Mouse (Mus musculus): ENCODE results near the gene Ostf1. TPM values are rescaled to one million over a fixed set of nuclear protein-coding genes. Genes with fewer than 3 reads are reported as not detected.

Gene Ostf1
- polyA plus RNA-seq, 1 experiment from 2014 or later, result 32.1 TPM

GRCm38 (mm10) chr19:18588243-18588642 lies 43.4 kb downstream of the Ostf1 start:
- no peak for ATAC-seq
- H3K4me3 ChIP-seq (ENCODE audit: low read depth, low read length), result no peak overlapping the region
- no peaks in the 10 kb centered on the region for H3K27me3 ChIP-seq (ENCODE audit: control insufficient read depth, insufficient read depth, low read depth, low read length)
- peaks cover 12% of the 10 kb centered on the region for H3K4me1 ChIP-seq (ENCODE audit: control insufficient read depth, insufficient read depth, low read length)
- no peak overlapping the region for H3K4me2 ChIP-seq (ENCODE audit: low read length)
- H3K27ac ChIP-seq (ENCODE audit: low read length), result no peak overlapping the region
- H3K36me3 ChIP-seq (ENCODE audit: control insufficient read depth, insufficient read depth, low read length), result no peaks in the 10 kb centered on the region
- no peak overlapping the region for H3K9ac ChIP-seq (ENCODE audit: low read depth, low read length)
- no peaks in the 10 kb centered on the region for H3K9me3 ChIP-seq (replicated peaks; ENCODE audit: control insufficient read depth, low read length, poor library complexity, severe bottlenecking)
- WGBS, result 95% methylated on average over 1 of the region's 1 CpGs

- no peak overlapping the region for H3K4me3 ChIP-seq (ENCODE audit: low read depth, low read length)
- H3K27me3 ChIP-seq (ENCODE audit: control insufficient read depth, insufficient read depth, low read depth, low read length), result no peaks in the 10 kb centered on the region
- WGBS, result 89% methylated on average over 9 of the region's 9 CpGs
- H3K4me2 ChIP-seq (ENCODE audit: low read length), result no peak overlapping the region
- H3K36me3 ChIP-seq (ENCODE audit: control insufficient read depth, insufficient read depth, low read length), result no peaks in the 10 kb centered on the region
- no peak overlapping the region for H3K27ac ChIP-seq (ENCODE audit: low read length)
- no peaks in the 10 kb centered on the region for H3K9me3 ChIP-seq (replicated peaks; ENCODE audit: control insufficient read depth, low read length, poor library complexity, severe bottlenecking)
- H3K9ac ChIP-seq (ENCODE audit: low read depth, low read length), result no peak overlapping the region
- ATAC-seq, result peak; percentile 55; the same call in 1 of the 2 replicates
- H3K4me1 ChIP-seq (ENCODE audit: control insufficient read depth, insufficient read depth, low read length), result peaks cover 9% of the 10 kb centered on the region; the same call in 1 of the 2 replicates
Observed at GRCm38 (mm10) chr19:18587118-18587517, 44.5 kb downstream of the Ostf1 start.

DNA sequence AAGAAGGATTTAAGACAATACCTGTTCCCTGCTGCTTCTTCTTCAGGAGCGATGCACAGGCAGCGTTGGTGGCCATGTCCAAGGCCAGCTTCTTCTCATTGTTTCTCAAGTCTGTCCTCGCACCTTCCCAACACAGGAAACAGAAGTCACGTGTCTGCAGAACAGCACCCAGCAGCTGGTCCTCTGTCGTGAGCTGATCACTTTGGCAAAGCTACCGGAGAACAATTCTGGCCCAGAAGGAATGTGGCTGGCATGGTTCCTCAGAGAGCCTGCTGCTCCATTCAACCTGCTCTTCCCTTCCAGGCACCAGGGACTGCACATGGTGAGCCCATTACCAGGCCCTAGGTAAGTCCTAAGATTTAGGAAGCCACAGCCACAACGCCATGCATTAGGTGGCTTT lies 47.0 kb downstream of the Ostf1 start:
- no peaks in the 10 kb centered on the region for H3K9me3 ChIP-seq (replicated peaks; ENCODE audit: control insufficient read depth, low read length, poor library complexity, severe bottlenecking)
- H3K4me1 ChIP-seq (ENCODE audit: control insufficient read depth, insufficient read depth, low read length), result no peaks in the 10 kb centered on the region
- no peak overlapping the region for H3K9ac ChIP-seq (ENCODE audit: low read depth, low read length)
- no peak for ATAC-seq
- H3K27ac ChIP-seq (ENCODE audit: low read length), result no peak overlapping the region
- 96% methylated on average over 7 of the region's 7 CpGs for WGBS
- H3K27me3 ChIP-seq (ENCODE audit: control insufficient read depth, insufficient read depth, low read depth, low read length), result no peaks in the 10 kb centered on the region
- no peaks in the 10 kb centered on the region for H3K36me3 ChIP-seq (ENCODE audit: control insufficient read depth, insufficient read depth, low read length)
- no peak overlapping the region for H3K4me2 ChIP-seq (ENCODE audit: low read length)
- H3K4me3 ChIP-seq (ENCODE audit: low read depth, low read length), result no peak overlapping the region

- Histone ChIP-seq H3K9ac (ENCODE audit: low read depth, low read length) (no peak overlapping the region), H3K4me3 (ENCODE audit: low read depth, low read length) (no peak overlapping the region), H3K27ac (ENCODE audit: low read length) (no peak overlapping the region), H3K4me2 (ENCODE audit: low read length) (no peak overlapping the region), H3K9me3 (replicated peaks; ENCODE audit: control insufficient read depth, low read length, poor library complexity, severe bottlenecking) (no peaks in the 10 kb centered on the region), H3K27me3 (ENCODE audit: control insufficient read depth, insufficient read depth, low read depth, low read length) (no peaks in the 10 kb centered on the region), H3K4me1 (ENCODE audit: control insufficient read depth, insufficient read depth, low read length) (no peaks in the 10 kb centered on the region), H3K36me3 (ENCODE audit: control insufficient read depth, insufficient read depth, low read length) (no peaks in the 10 kb centered on the region)
- 99% methylated on average over 4 of the region's 4 CpGs for WGBS
- ATAC-seq, result no peak
Observed at GRCm38 (mm10) chr19:18583706-18584105, 47.9 kb downstream of the Ostf1 start.

GRCm38 (mm10) chr19:18582887-18583286 lies 48.7 kb downstream of the Ostf1 start:
- no peaks in the 10 kb centered on the region for H3K9me3 ChIP-seq (replicated peaks; ENCODE audit: control insufficient read depth, low read length, poor library complexity, severe bottlenecking)
- 95% methylated on average over 6 of the region's 6 CpGs for WGBS

GRCm38 (mm10) chr19:18582226-18582625 lies 49.4 kb downstream of the Ostf1 start:
- ATAC-seq, result no peak
- H3K4me1 ChIP-seq (ENCODE audit: control insufficient read depth, insufficient read depth, low read length), result no peaks in the 10 kb centered on the region
- no peaks in the 10 kb centered on the region for H3K9me3 ChIP-seq (replicated peaks; ENCODE audit: control insufficient read depth, low read length, poor library complexity, severe bottlenecking)
- WGBS, result 94% methylated on average over 9 of the region's 9 CpGs
- H3K9ac ChIP-seq (ENCODE audit: low read depth, low read length), result no peak overlapping the region
- H3K36me3 ChIP-seq (ENCODE audit: control insufficient read depth, insufficient read depth, low read length), result no peaks in the 10 kb centered on the region
- no peaks in the 10 kb centered on the region for H3K27me3 ChIP-seq (ENCODE audit: control insufficient read depth, insufficient read depth, low read depth, low read length)
- H3K27ac ChIP-seq (ENCODE audit: low read length), result no peak overlapping the region
- no peak overlapping the region for H3K4me3 ChIP-seq (ENCODE audit: low read depth, low read length)
- H3K4me2 ChIP-seq (ENCODE audit: low read length), result no peak overlapping the region

More at GRCm38 (mm10) chr19:18582887-18583286, 48.7 kb downstream of the Ostf1 start:
- H3K4me2 ChIP-seq (ENCODE audit: low read length), result no peak overlapping the region
- H3K4me3 ChIP-seq (ENCODE audit: low read depth, low read length), result no peak overlapping the region
- H3K27me3 ChIP-seq (ENCODE audit: control insufficient read depth, insufficient read depth, low read depth, low read length), result no peaks in the 10 kb centered on the region
- H3K36me3 ChIP-seq (ENCODE audit: control insufficient read depth, insufficient read depth, low read length), result no peaks in the 10 kb centered on the region
- no peaks in the 10 kb centered on the region for H3K4me1 ChIP-seq (ENCODE audit: control insufficient read depth, insufficient read depth, low read length)
- H3K27ac ChIP-seq (ENCODE audit: low read length), result no peak overlapping the region
- no peak for ATAC-seq
- no peak overlapping the region for H3K9ac ChIP-seq (ENCODE audit: low read depth, low read length)

GRCm38 (mm10) chr19:18581046-18581445 lies 50.6 kb downstream of the Ostf1 start:
- H3K27me3 ChIP-seq (ENCODE audit: control insufficient read depth, insufficient read depth, low read depth, low read length), result no peaks in the 10 kb centered on the region
- no peak overlapping the region for H3K27ac ChIP-seq (ENCODE audit: low read length)
- no peaks in the 10 kb centered on the region for H3K36me3 ChIP-seq (ENCODE audit: control insufficient read depth, insufficient read depth, low read length)
- H3K4me3 ChIP-seq (ENCODE audit: low read depth, low read length), result no peak overlapping the region
- H3K9ac ChIP-seq (ENCODE audit: low read depth, low read length), result no peak overlapping the region
- H3K9me3 ChIP-seq (replicated peaks; ENCODE audit: control insufficient read depth, low read length, poor library complexity, severe bottlenecking), result no peaks in the 10 kb centered on the region
- no peak for ATAC-seq
- WGBS, result 93% methylated on average over 16 of the region's 16 CpGs
- no peaks in the 10 kb centered on the region for H3K4me1 ChIP-seq (ENCODE audit: control insufficient read depth, insufficient read depth, low read length)
- no peak overlapping the region for H3K4me2 ChIP-seq (ENCODE audit: low read length)

- WGBS, result 92% methylated on average over 1 of the region's 1 CpGs
- H3K4me3 ChIP-seq (ENCODE audit: low read depth, low read length), result no peak overlapping the region
- H3K9ac ChIP-seq (ENCODE audit: low read depth, low read length), result no peak overlapping the region
- no peak for ATAC-seq
- H3K27me3 ChIP-seq (ENCODE audit: control insufficient read depth, insufficient read depth, low read depth, low read length), result no peaks in the 10 kb centered on the region
- H3K36me3 ChIP-seq (ENCODE audit: control insufficient read depth, insufficient read depth, low read length), result no peaks in the 10 kb centered on the region
- no peaks in the 10 kb centered on the region for H3K9me3 ChIP-seq (replicated peaks; ENCODE audit: control insufficient read depth, low read length, poor library complexity, severe bottlenecking)
- no peak overlapping the region for H3K27ac ChIP-seq (ENCODE audit: low read length)
- no peaks in the 10 kb centered on the region for H3K4me1 ChIP-seq (ENCODE audit: control insufficient read depth, insufficient read depth, low read length)
- no peak overlapping the region for H3K4me2 ChIP-seq (ENCODE audit: low read length)
Observed at GRCm38 (mm10) chr19:18579012-18579358, 52.6 kb downstream of the Ostf1 start.

DNA sequence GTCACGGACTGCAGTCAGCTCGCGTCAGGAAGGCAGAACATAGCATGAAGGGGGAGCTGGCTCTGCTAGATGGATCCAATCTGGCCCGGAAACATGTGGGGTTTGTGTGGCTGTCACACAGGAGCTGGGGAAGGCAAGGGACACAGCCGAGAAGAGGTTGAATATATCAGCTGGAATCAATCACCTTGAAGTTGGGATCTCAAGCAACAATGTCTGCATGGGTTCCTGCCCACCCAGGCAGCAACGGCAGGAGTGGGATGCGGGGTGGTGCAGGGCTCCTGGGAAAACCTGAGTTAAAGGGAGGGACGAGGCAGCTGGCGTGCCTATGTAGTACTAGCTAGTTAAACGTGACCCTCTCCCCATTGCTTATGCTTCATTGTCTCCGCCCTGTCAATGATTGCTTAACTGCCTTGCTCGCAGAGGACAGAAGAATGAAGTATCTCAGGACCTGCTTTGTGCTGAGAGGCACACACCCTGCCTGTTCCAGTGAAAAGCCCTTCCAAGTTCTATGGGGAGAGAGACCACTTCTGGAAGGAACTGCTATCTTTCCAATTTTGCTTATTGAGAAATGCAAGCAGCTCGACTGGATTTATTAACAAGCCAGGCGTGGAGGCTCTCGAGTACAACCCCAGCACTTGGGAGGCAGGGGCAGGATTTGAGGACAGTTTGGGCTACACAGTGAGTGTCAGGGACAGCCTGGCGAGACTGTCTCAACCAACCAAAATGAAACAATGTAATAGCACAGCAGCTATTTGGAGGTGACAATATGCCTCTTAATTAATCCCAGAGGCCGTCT lies 53.2 kb downstream of the Ostf1 start:
- no peaks in the 10 kb centered on the region for H3K36me3 ChIP-seq (ENCODE audit: control insufficient read depth, insufficient read depth, low read length)
- H3K27me3 ChIP-seq (ENCODE audit: control insufficient read depth, insufficient read depth, low read depth, low read length), result no peaks in the 10 kb centered on the region
- no peak overlapping the region for H3K9ac ChIP-seq (ENCODE audit: low read depth, low read length)
- H3K9me3 ChIP-seq (replicated peaks; ENCODE audit: control insufficient read depth, low read length, poor library complexity, severe bottlenecking), result no peaks in the 10 kb centered on the region
- H3K4me2 ChIP-seq (ENCODE audit: low read length), result no peak overlapping the region
- 66% methylated on average over 17 of the region's 17 CpGs for WGBS
- no peak overlapping the region for H3K4me3 ChIP-seq (ENCODE audit: low read depth, low read length)
- H3K27ac ChIP-seq (ENCODE audit: low read length), result no peak overlapping the region
- no peak for ATAC-seq
- H3K4me1 ChIP-seq (ENCODE audit: control insufficient read depth, insufficient read depth, low read length), result no peaks in the 10 kb centered on the region

Data from midbrain, embryonic 16.5 days (tissue).